Mouse (Mus musculus) layer of hippocampus, adult 8-10 months (tissue): Measurements from ENCODE around the gene Ptgis. TPM values are rescaled to one million over a fixed set of nuclear protein-coding genes. Genes with fewer than 3 reads are reported as not detected.
A peak's percentile ranks its signal among the peaks of the same experiment; 100 is the strongest.
"Not testable (repeated sequence)": the region's sequence is repeated elsewhere in the genome, so short reads cannot be mapped to it uniquely, and the experiment has no call there.

Source experiments
- DNase-seq, 2 experiments: peaks; one replicate each; pipeline ENCODE4 v3.0.0; 2022; ENCODE audit warnings: low spot score in 2 of 2
- total RNA-seq, 4 experiments: library from RNA; stranded (reverse); gene quantifications; 2 replicates each; pipeline ENCODE4 v1.2.4; 2022

The Ptgis gene
- total RNA-seq, 4 experiments from 2014 or later = 1.7 to 2.2 (median 1.7) TPM

DNA sequence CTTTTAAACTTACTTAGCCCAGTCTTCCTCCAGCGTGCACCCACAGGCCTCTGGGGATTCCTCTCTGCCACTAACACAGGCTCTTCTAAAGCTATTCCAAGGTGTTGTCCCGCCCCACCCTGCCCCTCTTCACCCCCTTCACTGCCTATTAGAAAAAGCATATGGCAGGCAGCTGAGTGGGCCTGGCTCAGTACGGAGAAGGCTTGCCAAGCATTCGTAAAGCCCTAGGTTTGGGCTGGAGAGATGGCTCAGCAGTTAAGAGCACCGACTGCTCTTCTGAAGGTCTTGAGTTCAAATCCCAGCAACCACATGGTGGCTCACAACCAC lies 7.4 kb downstream of the Ptgis start:
- DNase-seq = no peak

DNA sequence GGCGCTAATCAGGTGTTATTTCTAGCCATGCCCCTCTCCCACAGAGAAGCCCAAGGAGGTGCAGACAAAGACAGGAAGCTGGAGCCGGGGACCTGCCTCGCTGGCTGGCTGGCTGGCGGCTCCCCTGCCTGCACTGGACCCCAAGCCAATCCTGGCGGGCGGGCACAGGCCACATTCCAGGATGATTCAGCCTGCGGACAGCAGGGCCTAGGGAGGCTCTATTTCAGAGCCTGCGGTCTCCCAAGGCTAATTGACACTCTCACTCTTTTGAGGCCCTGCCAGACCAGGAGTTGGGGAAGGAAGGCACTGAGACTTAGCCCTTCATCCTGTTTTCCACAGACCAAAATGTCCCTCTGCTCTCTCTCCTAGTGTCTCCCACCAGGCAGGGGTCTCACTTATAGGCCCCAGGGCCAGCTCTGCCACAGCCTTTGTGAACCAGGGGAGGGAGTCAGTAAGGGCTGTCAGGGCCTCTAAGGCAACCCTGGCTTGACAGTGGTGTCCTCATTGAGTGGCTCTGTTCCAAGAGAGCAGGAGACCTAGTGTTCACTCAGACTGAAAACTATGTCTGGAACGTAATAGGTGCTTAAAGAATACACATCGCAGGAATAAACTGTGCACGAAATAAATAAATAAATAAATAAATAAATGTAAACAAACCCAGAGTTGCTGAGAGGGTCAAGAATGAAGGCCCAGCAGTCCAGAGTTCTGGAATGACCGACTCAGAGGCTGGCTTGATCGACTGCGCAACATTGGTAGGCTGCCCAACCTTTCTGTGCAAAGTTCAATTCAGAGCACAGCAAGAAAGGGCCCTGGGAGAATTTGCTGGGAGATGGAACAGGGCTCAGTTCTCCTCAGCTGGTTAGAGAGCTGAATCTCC lies 8.0 kb downstream of the Ptgis start:
- no peak for DNase-seq

DNA sequence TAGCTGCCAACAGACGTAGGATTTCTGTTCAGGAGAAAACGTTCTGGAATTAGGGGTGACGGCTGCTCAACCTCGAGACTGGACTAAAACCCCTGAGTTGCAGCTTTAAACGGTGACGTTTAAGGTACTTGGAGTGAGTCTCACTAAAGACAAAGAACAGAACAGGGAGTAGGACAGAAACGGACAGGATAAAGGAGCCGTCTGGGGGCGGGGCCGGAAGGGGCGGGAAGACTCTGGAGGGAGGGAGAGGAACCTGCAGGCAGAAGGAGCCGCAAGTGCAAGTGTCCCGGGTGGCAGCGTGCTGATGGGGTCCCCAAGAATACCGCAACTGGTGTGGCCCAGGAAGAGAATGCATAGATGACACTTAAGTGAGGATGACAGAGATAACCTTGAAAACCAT lies 9.8 kb downstream of the Ptgis start:
- no peak for DNase-seq

DNA sequence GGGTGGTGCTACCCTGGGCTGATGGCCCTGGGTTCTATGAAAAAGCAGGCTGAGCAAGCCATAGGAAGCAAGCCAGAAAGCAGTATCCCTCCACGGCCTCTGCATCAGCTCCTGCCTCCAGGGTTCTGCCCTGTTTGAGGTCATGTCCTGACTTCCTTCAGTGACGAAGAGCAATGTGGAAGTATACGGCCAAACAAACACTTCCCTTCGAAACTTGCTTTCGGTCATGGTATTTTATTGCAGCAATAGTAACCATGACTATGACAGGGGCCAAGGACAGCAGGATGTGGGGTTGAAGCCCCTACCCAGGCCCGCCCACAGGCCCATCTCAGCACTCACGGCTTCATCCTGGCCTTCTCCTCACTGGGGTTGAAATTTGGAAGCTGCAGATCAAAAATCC lies 15.5 kb downstream of the Ptgis start:
- no peak for DNase-seq

DNA sequence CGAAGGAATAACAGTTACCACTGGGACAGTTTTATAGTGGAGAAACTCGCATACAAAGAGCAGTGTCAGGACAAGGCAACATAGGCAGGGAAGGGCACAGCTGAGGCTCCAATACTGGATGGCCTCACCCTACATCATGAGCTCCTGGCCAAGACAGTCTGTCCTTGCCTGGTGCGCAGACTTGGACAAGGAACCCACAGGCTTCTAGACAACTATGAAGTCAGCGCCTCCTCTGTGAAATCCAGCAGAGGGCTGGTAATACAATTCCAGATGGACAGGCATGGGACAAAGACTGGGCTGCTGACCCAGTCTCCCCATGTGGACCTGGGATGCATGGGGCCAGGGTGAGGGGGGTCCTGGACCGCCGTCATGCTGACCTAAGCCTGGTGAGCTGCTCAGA lies 16.2 kb downstream of the Ptgis start:
- no peak for DNase-seq

DNA sequence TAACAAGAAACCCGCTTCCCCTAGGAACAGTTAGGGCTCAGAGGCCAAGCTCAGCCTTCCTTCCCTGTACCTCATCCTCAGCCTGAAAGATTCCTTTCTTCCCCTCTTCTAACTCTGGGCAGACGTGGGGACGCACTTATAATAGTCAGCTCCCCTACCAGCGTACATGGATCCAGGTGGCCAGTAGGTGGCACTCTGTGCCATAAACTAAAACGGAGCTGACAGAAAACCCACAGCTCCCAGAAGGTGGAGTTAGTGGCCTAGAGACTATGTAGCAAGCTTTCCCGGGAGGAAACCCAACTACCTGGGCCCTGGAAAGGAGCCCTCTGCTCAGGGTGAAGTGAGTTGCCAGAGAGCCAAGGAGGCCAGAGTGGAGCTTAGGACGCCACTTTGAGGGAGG lies 18.3 kb downstream of the Ptgis start:
- DNase-seq = peak; percentile 58 to 66

DNA sequence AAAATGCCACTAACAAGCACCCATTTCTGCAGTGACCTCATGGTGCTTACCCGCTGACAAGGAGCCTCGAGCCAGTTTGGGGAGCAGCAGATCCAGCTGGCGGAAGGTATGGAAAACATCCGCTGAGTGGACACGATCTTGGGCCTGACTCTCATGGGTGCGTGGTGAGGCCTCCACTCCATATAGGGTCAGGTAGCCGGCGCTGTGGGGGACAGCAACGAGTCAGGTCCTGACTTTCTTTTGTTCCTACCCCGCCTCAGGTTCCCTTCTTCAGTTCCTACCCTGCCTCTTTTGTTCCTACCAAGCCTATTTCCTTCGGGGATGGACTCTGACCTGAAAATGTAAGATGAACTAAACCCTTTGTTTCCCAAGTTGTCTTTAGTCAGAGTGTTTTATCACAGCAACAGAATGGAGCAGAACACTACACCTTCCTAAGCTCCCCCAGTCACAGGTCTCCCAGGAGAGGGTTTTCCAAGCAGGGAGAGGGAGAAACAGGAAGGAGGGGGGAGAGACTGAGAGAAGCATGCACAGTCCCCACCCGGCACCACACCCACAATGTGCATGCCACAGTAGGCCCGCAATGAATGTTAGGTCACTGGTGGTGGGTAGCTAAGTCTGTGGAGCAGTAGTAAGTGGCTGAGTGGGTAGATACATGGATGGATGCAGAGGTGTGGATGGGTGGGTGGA lies 19.1 kb downstream of the Ptgis start:
- DNase-seq = no peak

DNA sequence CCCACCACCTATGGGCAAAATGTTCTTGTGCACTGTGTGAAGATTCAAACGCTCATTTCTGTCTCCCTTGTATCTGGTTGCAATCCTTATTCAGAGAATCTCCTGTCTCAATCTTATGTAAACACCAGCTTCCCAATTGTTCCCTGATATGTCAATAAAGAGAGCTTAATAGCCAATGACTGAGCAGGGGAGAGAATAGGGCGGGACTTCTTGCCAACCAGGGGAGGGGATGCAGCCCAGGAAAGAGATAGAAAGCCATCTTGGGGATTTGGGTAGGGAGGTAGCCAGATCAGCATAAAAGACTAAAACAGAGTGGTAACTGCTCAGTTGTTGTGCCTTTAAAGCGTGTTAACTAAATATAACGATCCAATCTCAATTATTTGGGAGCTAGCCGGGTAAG lies 19.7 kb downstream of the Ptgis start:
- no peak for DNase-seq

DNA sequence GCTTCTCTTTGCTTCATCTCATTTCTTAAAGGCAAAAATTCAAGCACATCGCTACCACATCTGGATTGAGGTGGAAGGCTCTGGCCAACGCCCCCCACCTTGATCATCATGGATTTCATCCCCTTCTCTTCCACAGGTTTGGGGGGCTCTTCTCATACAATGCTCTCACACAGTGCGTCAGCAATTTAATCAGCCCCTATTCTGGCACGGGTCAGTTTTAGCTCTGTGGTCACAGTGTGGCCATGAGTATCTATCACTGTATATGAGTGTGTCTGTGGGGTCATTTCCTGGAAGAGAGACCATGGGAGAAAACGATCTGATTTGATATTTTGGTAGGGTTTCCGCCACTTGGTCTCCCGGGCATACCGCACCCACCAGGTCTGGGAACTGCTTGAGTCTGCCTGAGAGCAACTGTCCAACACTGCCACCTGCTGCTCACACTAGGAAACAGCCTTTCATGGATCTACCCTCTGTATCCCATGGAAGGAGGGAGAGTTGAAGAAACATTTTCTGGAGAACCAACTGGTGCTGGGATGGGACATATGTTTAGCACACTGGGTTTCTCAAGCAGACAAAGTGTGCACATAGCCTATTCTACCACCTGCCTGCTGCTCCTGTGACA lies 21.1 kb downstream of the Ptgis start:
- DNase-seq = peak; percentile 84 to 92

DNA sequence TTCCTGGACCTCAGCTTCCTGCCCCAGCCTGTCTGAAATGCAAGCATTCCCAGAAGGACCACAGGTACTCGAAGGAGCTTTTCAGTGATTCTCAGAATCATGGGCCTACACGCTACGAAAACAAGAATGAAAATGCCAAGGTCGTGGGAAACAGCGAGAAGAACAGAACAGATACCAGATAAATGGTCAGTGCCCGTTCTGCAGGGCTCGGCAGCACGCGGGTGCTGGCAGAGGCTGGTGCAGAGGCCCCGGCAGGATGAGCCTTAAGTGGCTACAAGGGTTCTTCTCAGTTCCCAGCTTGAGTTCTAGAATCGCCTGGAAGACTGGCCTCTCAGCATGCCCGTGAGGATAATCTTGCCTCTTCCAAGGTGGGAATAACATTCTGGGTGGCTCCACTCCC lies 26.7 kb downstream of the Ptgis start:
- DNase-seq = no peak

DNA sequence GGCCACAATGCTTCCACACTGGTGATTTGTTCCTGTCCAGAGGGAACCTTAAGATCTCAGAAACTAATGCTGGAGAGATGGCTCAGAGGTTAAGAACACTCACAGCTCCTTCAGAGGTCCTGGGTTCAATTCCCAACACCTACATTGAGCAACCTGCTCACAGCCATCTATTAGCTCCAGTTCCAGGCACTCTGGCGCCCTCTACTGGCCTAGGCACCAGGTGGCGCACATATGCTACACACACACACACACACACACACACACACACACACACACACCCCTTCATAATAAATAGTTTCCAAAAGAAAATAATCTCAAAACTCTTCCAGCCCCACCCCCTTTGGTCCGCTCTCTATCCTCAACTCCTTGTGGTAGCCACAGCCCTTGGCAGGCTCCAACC lies 27.3 kb downstream of the Ptgis start:
- DNase-seq = no peak

DNA sequence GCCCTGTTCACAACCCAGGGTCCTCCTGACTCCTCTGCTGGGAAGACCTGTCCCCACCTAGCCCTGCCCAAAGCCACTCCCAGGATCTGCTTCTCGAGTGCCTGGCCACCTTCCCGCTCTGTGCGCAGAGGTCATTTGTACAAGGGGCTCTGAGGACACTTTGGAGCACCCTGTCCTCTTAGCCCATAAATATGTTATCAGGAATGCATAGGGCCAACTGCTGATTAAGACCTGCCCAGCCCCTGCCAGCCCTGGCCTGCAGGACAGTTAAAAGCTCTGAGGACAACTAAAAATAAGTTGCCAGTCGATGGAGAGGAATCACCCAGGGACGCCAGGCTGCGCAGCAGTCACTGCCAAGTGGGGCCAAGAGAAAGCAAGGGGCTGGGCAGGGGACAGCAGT lies 27.9 kb downstream of the Ptgis start:
- no peak for DNase-seq

DNA sequence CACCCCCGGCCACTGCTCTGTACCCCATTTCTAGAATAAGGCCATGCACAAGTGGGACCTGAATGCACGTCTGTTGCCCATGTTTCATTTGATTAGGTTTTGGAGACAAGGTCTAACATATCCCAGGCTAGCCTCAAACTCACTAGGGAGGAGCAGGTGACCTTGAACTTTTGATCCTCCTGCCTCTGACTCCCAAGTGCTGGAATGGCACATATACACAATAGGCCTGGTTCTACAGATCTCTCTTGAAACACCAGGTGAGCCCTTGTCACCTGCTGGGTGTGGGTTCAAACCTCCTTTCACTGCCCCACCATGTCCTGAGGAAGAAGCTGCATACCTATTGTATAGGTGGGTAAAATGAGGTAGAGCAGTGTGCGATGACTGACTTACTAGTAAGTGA lies 28.3 kb downstream of the Ptgis start:
- DNase-seq = no peak

DNA sequence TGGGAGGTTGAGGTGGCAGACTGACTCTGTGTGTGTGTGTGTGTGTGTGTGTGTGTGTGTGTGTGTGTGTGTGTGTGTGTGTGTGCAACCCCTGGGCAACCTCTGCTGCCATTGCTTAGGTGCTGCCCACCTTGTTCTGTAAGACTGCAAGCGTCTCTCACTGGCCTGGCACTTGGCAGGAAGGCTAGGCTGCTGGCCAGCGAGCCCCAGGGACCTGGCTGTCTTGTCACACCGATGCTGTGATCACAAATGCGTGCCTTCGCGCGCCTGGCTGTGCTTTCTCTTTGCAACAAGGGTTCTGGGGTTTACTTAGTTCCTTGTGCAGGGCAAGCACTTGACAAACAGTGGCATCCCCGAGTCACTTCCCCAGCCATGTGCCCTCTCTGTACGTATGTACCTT lies 30.5 kb downstream of the Ptgis start:
- DNase-seq = no peak

DNA sequence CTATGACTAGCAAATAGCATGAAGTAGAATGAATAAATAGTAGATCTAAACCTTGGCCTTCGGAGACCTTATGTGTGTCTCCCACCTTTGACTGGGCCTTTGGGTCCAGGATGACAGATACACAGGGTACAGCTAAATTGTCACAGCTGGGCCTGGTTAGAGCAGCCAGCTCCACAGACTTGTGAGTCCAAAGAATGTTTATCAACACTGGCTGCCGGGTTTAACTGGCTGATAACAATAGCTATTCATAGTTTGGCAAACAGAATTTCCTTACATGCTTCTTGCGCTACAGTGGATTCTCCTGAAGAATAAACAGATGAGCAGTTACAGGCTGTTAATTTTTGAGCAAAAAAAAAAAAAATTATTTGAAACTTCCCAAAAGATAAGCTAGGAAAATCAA lies 31.4 kb downstream of the Ptgis start:
- DNase-seq = no peak

DNA sequence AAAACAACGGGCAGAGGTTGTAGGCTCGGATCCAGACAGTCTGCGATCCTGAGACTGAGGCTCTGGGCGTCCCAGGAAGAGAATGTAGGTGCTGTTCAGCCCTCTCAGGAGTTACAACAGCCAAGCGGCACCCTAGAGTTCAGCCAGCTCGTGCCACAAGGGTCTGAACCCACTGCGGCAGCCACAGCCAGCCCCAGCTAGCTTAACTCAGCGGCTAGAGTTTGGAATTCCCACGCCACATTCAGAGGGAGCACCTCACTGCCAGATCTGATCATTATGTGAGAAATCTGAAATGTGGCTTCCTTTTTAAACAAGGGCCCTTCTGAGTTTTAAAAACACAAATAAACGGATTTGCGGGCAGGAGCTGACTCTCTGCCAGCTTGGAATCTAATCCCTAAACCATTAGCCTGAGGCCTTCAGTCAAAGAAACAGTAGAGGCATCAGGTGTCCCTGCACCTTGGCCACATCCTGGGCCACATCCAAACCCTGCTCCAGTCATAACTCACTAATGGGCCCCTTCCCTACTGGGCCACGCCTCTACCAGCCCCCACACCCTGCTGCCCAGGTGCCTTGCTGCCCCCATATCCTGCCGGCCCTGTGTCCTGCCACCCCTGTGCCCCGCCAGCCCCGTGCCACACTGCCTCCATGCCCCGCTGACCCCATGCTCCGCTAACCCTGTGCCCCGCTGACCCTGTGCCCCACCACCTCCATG lies 34.3 kb downstream of the Ptgis start:
- no peak for DNase-seq

DNA sequence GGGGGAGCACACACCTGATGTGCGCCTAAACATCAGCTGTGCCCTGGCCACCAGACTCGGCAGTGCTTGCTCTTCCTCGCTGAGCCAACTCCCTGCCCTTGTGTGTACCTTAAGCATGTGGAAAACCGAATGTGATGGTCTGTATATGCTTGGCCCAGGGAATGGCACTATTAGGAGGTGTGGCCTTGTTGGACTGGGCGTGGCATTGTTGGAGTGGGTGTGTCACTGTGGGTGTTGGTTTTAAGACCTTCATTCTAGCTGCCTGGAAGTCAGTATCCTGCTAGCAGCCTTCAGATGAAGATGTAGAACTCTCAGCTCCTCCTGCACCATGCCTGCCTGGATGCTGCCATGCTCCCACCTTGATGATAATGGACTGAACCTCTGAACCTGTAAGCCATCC lies 35.7 kb downstream of the Ptgis start:
- DNase-seq = not testable (repeated sequence)

DNA sequence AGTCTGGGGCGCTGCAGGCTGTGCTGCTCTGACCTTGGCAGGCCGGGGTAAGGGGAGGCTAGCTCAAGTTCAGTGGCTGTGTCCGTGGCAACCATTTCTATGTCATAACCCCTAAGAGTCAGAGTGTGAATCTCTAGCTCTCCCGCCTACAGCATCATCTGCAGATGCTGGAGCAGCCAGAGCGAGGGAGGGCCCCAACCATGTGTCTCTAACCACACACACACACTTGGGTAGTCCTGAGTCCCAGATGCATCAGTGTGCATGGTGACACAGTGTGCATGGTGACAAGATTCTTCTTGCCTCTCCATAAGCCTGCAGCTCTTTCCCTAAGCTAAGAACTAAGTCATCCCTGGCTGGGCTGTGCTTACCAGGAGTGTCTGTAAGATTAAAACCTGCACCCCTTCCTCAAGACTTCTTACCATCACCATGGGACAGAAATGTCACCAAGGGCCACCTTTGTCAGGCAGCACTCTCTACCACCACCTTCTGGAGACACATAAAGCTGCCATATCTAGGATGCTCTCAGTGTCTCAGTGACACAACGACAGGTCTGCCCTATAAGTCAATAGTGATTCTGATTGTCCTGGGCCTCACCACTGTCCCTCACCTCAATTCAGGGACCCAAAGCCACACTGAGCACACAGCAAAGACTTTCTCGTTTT lies 36.8 kb downstream of the Ptgis start:
- peak in 1 of 2 experiments; percentile 37 for DNase-seq

DNA sequence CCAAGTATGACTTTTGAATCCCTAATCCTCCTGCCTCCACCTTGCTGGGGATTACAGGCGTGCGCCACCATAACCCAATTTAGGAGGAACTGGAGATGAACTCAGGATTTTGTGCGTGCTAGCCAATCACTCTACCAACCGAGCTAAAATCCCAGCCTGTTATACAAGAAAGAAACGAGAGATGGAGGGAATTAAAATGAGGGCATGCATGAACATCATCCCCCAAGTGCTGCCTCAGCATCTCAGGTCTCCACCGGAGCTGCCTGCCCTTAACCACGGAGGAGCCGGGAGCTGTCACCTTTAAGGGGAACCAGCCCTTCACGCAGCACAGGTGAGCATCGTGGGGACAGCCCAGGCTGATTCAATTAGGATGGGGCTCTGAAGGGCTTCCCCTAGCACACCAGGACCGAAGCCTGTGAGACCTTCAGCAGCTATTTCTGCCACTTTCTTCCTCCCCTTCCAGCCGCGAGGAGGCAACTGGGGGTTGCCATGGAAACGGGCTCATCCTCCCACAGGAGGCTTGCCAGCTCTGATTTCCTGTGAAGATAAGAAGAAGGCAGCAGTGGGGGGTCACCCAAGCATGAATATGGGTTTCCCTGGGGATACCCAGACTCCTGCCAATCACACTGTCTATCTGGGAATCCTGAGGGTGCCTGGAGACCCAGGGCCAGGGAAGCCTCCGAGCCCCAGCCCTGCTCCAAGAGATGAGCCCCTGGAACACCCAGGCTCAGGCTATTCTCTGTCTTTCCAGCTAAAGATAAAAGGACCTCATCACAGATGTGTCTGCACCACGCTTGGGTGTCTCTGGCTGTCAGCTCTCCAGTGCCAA lies 38.7 kb downstream of the Ptgis start:
- DNase-seq = peak; percentile 84 to 85

DNA sequence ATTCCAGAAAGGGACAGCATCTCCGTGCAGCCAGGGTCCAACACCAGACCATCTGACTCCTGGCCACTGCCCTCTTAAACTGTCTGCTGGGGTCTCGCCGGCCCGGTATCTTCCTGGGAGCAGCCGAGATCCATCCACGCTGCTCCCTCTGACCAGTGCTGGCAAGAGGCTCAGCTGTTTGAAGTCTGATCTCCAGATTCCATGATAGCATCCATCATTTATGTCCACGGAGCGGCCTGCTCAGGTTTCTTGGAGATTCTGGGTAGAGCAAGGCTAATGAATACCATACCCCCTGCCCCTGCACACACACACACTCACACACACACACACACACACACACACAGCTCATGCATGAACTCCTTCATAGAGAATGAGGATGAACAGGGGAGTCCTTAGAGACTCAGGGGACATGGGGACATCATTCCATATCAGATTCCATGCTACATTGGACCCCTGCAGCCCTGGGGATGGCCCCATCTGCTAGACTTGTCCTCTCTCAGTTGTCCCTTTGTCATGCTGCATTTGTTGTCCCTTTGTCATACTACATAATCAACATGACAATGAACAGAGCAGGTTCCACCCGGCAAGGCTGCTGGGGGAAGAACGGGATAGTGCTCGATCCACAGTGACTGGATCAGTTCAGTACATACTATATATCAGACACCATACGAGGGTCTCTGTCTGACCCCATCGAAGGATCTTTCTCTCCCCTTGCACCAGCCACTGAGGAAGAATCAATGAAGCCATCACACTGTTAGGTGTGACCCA lies 41.6 kb downstream of the Ptgis start:
- DNase-seq = no peak
